Mouse (Mus musculus) hindbrain, embryonic 11.5 days (tissue): ENCODE data around the gene Prkg2. TPM values are rescaled to one million over a fixed set of nuclear protein-coding genes. Genes with fewer than 3 reads are reported as not detected.

Experiments used
- ATAC-seq: fragments of 200-750 bp; cut with Nextera tagmentation; 2 replicates; pipeline ENCODE4 v1.8.0; 2017; ENCODE audit warnings: mild to moderate bottlenecking, moderate TSS enrichment, moderate library complexity; ENCODE audit not compliant: low FRiP score
- DNase-seq: peaks from one replicate; pipeline ENCODE4 v3.0.0-alpha.2; 2015; ENCODE audit warnings: low spot score
- H3K27ac ChIP-seq: fragments of 300-500 bp; sonication (generic); 2 replicates; pipeline ENCODE4 v1.5.1; 2014; ENCODE audit warnings: mild to moderate bottlenecking, low read depth, low read length
- H3K27me3 ChIP-seq: fragments of 300-500 bp; sonication (generic); 2 replicates; pipeline ENCODE4 v1.6.1; 2014; ENCODE audit warnings: mild to moderate bottlenecking, low read length, moderate library complexity, mixed read lengths; ENCODE audit not compliant: control insufficient read depth, insufficient read depth
- H3K36me3 ChIP-seq: fragments of 300-500 bp; sonication (generic); 2 replicates; pipeline ENCODE4 v1.6.1; 2014; ENCODE audit warnings: mild to moderate bottlenecking, low read length, moderate library complexity, mixed read lengths; ENCODE audit not compliant: control insufficient read depth, insufficient read depth
- H3K4me1 ChIP-seq: fragments of 300-500 bp; sonication (generic); replicated peaks from 2 replicates; pipeline ENCODE4 v1.6.1; 2014; ENCODE audit warnings: low read length, mixed read lengths; ENCODE audit not compliant: control insufficient read depth, insufficient read depth
- H3K4me2 ChIP-seq: fragments of 300-500 bp; sonication (generic); replicated peaks from 2 replicates; pipeline ENCODE4 v1.6.1; 2014; ENCODE audit warnings: mild to moderate bottlenecking, low read depth, low read length
- H3K4me3 ChIP-seq: fragments of 300-500 bp; sonication (generic); 2 replicates; pipeline ENCODE4 v1.5.1; 2014; ENCODE audit warnings: low read depth, low read length
- H3K9ac ChIP-seq: fragments of 300-500 bp; sonication (generic); 2 replicates; pipeline ENCODE4 v1.6.1; 2014; ENCODE audit warnings: low read depth, low read length
- H3K9me3 ChIP-seq: fragments of 300-500 bp; sonication (generic); 2 replicates; pipeline ENCODE4 v1.6.1; 2016; ENCODE audit warnings: low read length; ENCODE audit not compliant: control insufficient read depth
- WGBS: fragments of 180-500 bp; shearing (Covaris S2); extraction: QIAGEN DNeasy Blood & Tissue Kit; methylation state at CpG from one replicate; pipeline ENCODE4 v1.1.7; 2014; 5-methylcytosine and 5-hydroxymethylcytosine counted together
- polyA plus RNA-seq: library from polyadenylated mRNA; unstranded; fragments of >200 nt; fragmentation: Nextera tagmentation; extraction: Ambion mirVana; gene quantifications from 2 replicates; pipeline ENCODE4 v1.2.1, GENCODE M21; 2014

Gene Prkg2
- polyA plus RNA-seq, 1 experiment from 2014 or later: 1.5 TPM

DNA sequence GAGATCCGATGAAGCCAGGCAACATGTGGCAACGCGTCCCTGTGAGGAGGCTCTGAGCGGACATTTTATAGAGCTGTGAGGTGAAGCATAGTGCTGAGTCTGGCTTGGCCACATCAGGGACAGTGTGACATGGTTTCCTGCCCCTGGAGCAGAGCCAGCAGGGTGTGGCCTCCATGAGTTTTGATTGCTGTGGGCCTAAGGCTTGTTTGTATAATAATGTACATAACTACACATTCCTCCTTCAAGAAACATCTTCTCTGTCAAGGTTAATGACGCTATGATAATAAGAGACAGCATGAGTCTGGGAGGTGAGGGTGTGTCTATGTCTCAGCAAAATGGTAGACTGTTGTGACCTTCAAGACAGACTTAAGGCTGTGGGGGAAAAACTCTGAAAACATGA lies 118.4 kb downstream of the Prkg2 start:
- Histone ChIP-seq H3K27me3 (no peaks in the 10 kb centered on the region), H3K4me3 (no peak overlapping the region), H3K36me3 (no peaks in the 10 kb centered on the region), H3K4me1 (no peaks in the 10 kb centered on the region), H3K4me2 (no peak overlapping the region), H3K9ac (no peak overlapping the region), H3K9me3 (no peaks in the 10 kb centered on the region), H3K27ac (no peak overlapping the region)
- DNase-seq: no peak
- ATAC-seq: no peak
- 95% methylated on average over 5 of the region's 5 CpGs for WGBS

GRCm38 (mm10) chr5:98902339-98902738 lies 134.8 kb downstream of the Prkg2 start:
- Histone ChIP-seq H3K27ac (no peak overlapping the region), H3K4me3 (no peak overlapping the region), H3K27me3 (no peaks in the 10 kb centered on the region), H3K4me1 (no peaks in the 10 kb centered on the region), H3K9ac (no peak overlapping the region), H3K36me3 (no peaks in the 10 kb centered on the region), H3K4me2 (no peak overlapping the region), H3K9me3 (no peaks in the 10 kb centered on the region)
- ATAC-seq: no peak
- peak; percentile 40 for DNase-seq
- WGBS: 68% methylated on average over 4 of the region's 4 CpGs

DNA sequence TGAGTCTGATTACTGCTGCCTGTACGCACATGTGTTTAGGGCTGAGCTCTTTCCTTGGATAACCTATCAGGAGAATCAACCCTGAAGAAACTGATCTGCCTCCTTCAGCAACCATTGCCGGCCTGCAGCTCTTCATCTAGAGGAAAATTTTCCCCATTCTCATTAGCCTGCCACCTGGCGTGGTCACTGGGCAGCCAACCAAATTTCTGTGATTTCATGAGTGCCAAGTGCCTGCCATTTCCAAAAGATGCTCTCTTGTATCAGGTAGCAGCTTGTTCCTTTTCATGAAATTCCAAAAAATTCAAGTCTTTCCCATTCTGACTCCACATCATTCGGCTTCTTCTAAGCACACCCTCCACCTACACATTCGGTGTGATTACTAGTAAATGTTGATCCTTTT lies 136.2 kb downstream of the Prkg2 start:
- Histone ChIP-seq H3K9ac (no peak overlapping the region), H3K9me3 (no peaks in the 10 kb centered on the region), H3K4me3 (no peak overlapping the region), H3K36me3 (no peaks in the 10 kb centered on the region), H3K4me1 (no peaks in the 10 kb centered on the region), H3K27ac (no peak overlapping the region), H3K4me2 (no peak overlapping the region), H3K27me3 (no peaks in the 10 kb centered on the region)
- ATAC-seq (no peak), DNase-seq (no peak)
- WGBS: 90% methylated on average over 5 of the region's 5 CpGs

GRCm38 (mm10) chr5:98897946-98898345 lies 139.2 kb downstream of the Prkg2 start:
- Histone ChIP-seq H3K36me3 (no peaks in the 10 kb centered on the region), H3K4me2 (no peak overlapping the region)

DNA sequence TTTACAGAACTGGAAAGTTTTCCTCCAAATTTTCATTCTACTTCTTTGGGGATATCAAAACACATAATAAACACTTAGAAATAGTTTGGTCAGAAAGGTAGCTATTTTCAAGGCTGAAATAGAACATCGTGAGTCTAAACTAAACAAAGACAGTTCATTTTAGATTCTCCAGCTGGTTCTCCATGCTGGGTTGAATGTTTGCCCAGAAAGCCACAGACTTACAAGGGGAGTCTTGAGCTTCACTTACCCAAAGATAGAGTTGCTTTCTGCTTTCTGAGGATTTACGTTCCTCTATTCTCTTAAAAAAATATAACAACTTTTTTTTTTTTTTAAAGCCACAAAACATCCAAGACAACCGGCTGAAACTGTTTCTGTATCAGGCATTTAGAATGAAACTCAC lies 142.9 kb downstream of the Prkg2 start:
- H3K9ac ChIP-seq: no peak overlapping the region
- H3K4me1 ChIP-seq: no peaks in the 10 kb centered on the region
- H3K27ac ChIP-seq: no peak overlapping the region
- ATAC-seq (no peak), DNase-seq (no peak)
- no peaks in the 10 kb centered on the region for H3K36me3 ChIP-seq
- no peak overlapping the region for H3K4me2 ChIP-seq
- H3K9me3 ChIP-seq: no peaks in the 10 kb centered on the region
- no peak overlapping the region for H3K4me3 ChIP-seq
- no peaks in the 10 kb centered on the region for H3K27me3 ChIP-seq
- 88% methylated on average over 3 of the region's 3 CpGs for WGBS

More at GRCm38 (mm10) chr5:98897946-98898345, 139.2 kb downstream of the Prkg2 start:
- no peak overlapping the region for H3K27ac ChIP-seq
- DNase-seq (no peak), ATAC-seq (no peak)
- no peaks in the 10 kb centered on the region for H3K9me3 ChIP-seq
- no peaks in the 10 kb centered on the region for H3K4me1 ChIP-seq
- no peaks in the 10 kb centered on the region for H3K27me3 ChIP-seq
- H3K4me3 ChIP-seq: no peak overlapping the region
- H3K9ac ChIP-seq: no peak overlapping the region

DNA sequence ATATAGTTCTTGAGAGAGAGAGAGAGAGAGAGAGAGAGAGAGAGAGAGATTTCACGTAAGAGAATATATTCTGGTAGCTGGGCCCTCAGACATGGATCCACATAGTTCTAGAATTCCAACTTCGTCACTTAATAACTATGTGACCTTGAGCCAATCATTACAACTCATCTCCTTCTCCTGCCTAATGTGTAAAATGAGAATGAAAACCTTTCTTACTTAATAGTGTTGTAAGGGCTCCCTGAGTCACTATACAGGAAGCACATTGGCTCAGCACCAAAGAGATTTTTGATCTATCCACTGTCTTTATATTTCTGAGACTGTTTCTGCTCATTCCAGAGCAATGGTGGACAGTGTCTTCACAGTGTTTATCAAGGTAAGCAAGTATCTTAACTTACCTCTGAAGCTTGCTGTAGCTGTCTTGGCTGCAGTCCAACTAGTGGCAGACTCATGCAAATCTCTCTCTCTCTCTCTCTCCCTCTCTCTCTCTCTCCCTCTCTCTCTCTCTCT lies 146.6 kb downstream of the Prkg2 start:
- ATAC-seq (no peak), DNase-seq (no peak)
- H3K27ac ChIP-seq: no peak overlapping the region
- 92% methylated on average over 2 of the region's 2 CpGs for WGBS
- no peak overlapping the region for H3K4me2 ChIP-seq
- H3K4me3 ChIP-seq: no peak overlapping the region
- H3K4me1 ChIP-seq: no peaks in the 10 kb centered on the region
- H3K9me3 ChIP-seq: no peaks in the 10 kb centered on the region
- no peak overlapping the region for H3K9ac ChIP-seq
- H3K36me3 ChIP-seq: no peaks in the 10 kb centered on the region
- H3K27me3 ChIP-seq: no peaks in the 10 kb centered on the region

- no peak for ATAC-seq
- Histone ChIP-seq H3K4me2 (no peak overlapping the region), H3K4me3 (no peak overlapping the region), H3K36me3 (no peaks in the 10 kb centered on the region), H3K27me3 (no peaks in the 10 kb centered on the region), H3K9ac (no peak overlapping the region), H3K27ac (no peak overlapping the region), H3K4me1 (no peaks in the 10 kb centered on the region), H3K9me3 (no peaks in the 10 kb centered on the region)
- no peak for DNase-seq
- WGBS: 54% methylated on average over 3 of the region's 3 CpGs
These were observed 155.1 kb downstream of the Prkg2 start for GRCm38 (mm10) chr5:98882096-98882495.

Other genes with a start within 250 kb of the Prkg2 start
- gene Bmp3, start 182.9 kb downstream of the Prkg2 start, polyA plus RNA-seq: 1.3 and 2.1 TPM in 2 replicates